ENCODE assay signal across 8 mouse cellular contexts in genomic region chr2:163599226-163599625, GRCm38 (mm10). TPM values are rescaled to one million over a fixed set of nuclear protein-coding genes. Genes with fewer than 3 reads are reported as not detected.
DNase-seq lines count a peak whose midpoint lies in the region; ATAC-seq and TF ChIP-seq lines count a peak whose summit lies in the region.

No protein-coding gene starts in this region.

- no peak overlapping the region for H3K9ac ChIP-seq in kidney, embryonic 16.5 days (replicated peaks; ENCODE audit: low read length)
- no peak overlapping the region for H3K9ac ChIP-seq in ES-Bruce4 (ENCODE audit: low read depth, poor library complexity, severe bottlenecking)
- H3K9ac ChIP-seq in midbrain, postnatal 0 days (replicated peaks; ENCODE audit: low read length, poor library complexity, severe bottlenecking): no peak overlapping the region

- H3K27ac ChIP-seq in kidney, adult 2 months (ENCODE audit: insufficient read depth, low read depth, low read length): no peak overlapping the region
- H3K27ac ChIP-seq in kidney, embryonic 16.5 days (ENCODE audit: low read length): no peak overlapping the region
- no peak overlapping the region for H3K27ac ChIP-seq in ES-Bruce4 (ENCODE audit: insufficient read depth, low read length)
- no peak overlapping the region for H3K27ac ChIP-seq in embryonic facial prominence, embryonic 10.5 days (replicated peaks)
- no peak overlapping the region for H3K27ac ChIP-seq in midbrain, postnatal 0 days (ENCODE audit: low read depth, low read length)

- H3K4me2 ChIP-seq in kidney, embryonic 16.5 days (replicated peaks; ENCODE audit: low read depth, low read length): no peak overlapping the region
- no peak overlapping the region for H3K4me2 ChIP-seq in midbrain, postnatal 0 days (ENCODE audit: low read depth, low read length, poor library complexity, severe bottlenecking)

- TF ChIP-seq CTCF in kidney, adult 2 months (conservative IDR thresholded peaks at IDR 0.05; ENCODE audit: insufficient read depth, insufficient read length, low read depth, low read length): peak; percentile 89
- TF ChIP-seq CTCF in ES-Bruce4 (IDR thresholded peaks at IDR 0.05; ENCODE audit: low read depth, low read length): peak; percentile 73
- peak; percentile 84 for TF ChIP-seq CTCF in midbrain, postnatal 0 days (IDR thresholded peaks at IDR 0.05)

- H3K36me3 ChIP-seq in kidney, adult 2 months (ENCODE audit: control insufficient read depth, insufficient read depth, low read length): no peaks in the 10 kb centered on the region
- no peaks in the 10 kb centered on the region for H3K36me3 ChIP-seq in kidney, embryonic 16.5 days (ENCODE audit: insufficient read depth, low read length)
- no peaks in the 10 kb centered on the region for H3K36me3 ChIP-seq in ES-Bruce4 (ENCODE audit: control insufficient read depth, insufficient read depth, low read length, poor library complexity, severe bottlenecking)
- H3K36me3 ChIP-seq in embryonic facial prominence, embryonic 10.5 days (replicated peaks): no peaks in the 10 kb centered on the region
- no peaks in the 10 kb centered on the region for H3K36me3 ChIP-seq in midbrain, postnatal 0 days (ENCODE audit: insufficient read depth, low read length)

- H3K9me3 ChIP-seq in kidney, embryonic 16.5 days (ENCODE audit: low read length): no peaks in the 10 kb centered on the region
- no peaks in the 10 kb centered on the region for H3K9me3 ChIP-seq in ES-Bruce4 (replicated peaks; ENCODE audit: control insufficient read depth, insufficient read depth, low read length, poor library complexity, severe bottlenecking)
- H3K9me3 ChIP-seq in embryonic facial prominence, embryonic 10.5 days: no peaks in the 10 kb centered on the region
- H3K9me3 ChIP-seq in midbrain, postnatal 0 days (ENCODE audit: low read length): no peaks in the 10 kb centered on the region

- DNase-seq in kidney, adult 2 months: peak; percentile 77
- DNase-seq in adrenal gland, postnatal 14 days: peak; percentile 81
- peak; percentile 75 for DNase-seq in embryonic facial prominence, embryonic 10.5 days (ENCODE audit: low spot score)
- peak; percentile 74 to 88 for DNase-seq in kidney, postnatal 36 days
- peak; percentile 60 for DNase-seq in midbrain, postnatal 0 days (ENCODE audit: low spot score)
- peak; percentile 61 to 73 for DNase-seq in thymus, postnatal 36 days

- H3K27me3 ChIP-seq in kidney, adult 2 months (replicated peaks; ENCODE audit: control insufficient read depth, insufficient read depth, low read length): no peaks in the 10 kb centered on the region
- H3K27me3 ChIP-seq in kidney, embryonic 16.5 days (ENCODE audit: insufficient read depth, low read length): no peaks in the 10 kb centered on the region
- no peaks in the 10 kb centered on the region for H3K27me3 ChIP-seq in ES-Bruce4 (ENCODE audit: control insufficient read depth, insufficient read depth, low read length, poor library complexity, severe bottlenecking)
- no peaks in the 10 kb centered on the region for H3K27me3 ChIP-seq in embryonic facial prominence, embryonic 10.5 days (replicated peaks; ENCODE audit: low read depth, poor library complexity, severe bottlenecking)
- H3K27me3 ChIP-seq in midbrain, postnatal 0 days (ENCODE audit: insufficient read depth, low read length): no peaks in the 10 kb centered on the region

- TF ChIP-seq EP300 in ES-Bruce4 (IDR thresholded peaks at IDR 0.05; ENCODE audit: insufficient read depth, low read depth, low read length): no peak

- no peak for TF ChIP-seq POLR2A in kidney, adult 2 months (IDR thresholded peaks at IDR 0.05; ENCODE audit: low read depth, low read length)
- TF ChIP-seq POLR2A in ES-Bruce4 (IDR thresholded peaks at IDR 0.05; ENCODE audit: insufficient read depth, low read length): no peak

- 3% methylated on average over 1 of the region's 1 CpGs for WGBS in kidney, adult 2 months
- 6% methylated on average over 1 of the region's 1 CpGs for WGBS in kidney, embryonic 16.5 days
- WGBS in embryonic facial prominence, embryonic 10.5 days: 0% methylated on average over 1 of the region's 1 CpGs
- WGBS in midbrain, postnatal 0 days: 3% methylated on average over 1 of the region's 1 CpGs

- no peak overlapping the region for H3K4me3 ChIP-seq in kidney, adult 2 months (ENCODE audit: insufficient read depth, low read depth, low read length)
- H3K4me3 ChIP-seq in kidney, embryonic 16.5 days (ENCODE audit: low read length): no peak overlapping the region
- H3K4me3 ChIP-seq in ES-Bruce4 (ENCODE audit: low read depth, low read length): no peak overlapping the region
- no peak overlapping the region for H3K4me3 ChIP-seq in embryonic facial prominence, embryonic 10.5 days
- no peak overlapping the region for H3K4me3 ChIP-seq in midbrain, postnatal 0 days (ENCODE audit: low read depth, low read length)

- no peak for ATAC-seq in kidney, embryonic 16.5 days (ENCODE audit: low FRiP score, low TSS enrichment)
- ATAC-seq in midbrain, postnatal 0 days (ENCODE audit: low FRiP score): no peak

- peaks cover 31% of the 10 kb centered on the region for H3K4me1 ChIP-seq in kidney, adult 2 months (ENCODE audit: control insufficient read depth, insufficient read depth, low read length)
- H3K4me1 ChIP-seq in kidney, embryonic 16.5 days (ENCODE audit: insufficient read depth, low read length): peaks cover 25% of the 10 kb centered on the region
- H3K4me1 ChIP-seq in ES-Bruce4 (ENCODE audit: control insufficient read depth, insufficient read depth, low read length): peaks cover 1% of the 10 kb centered on the region
- peaks cover 28% of the 10 kb centered on the region for H3K4me1 ChIP-seq in embryonic facial prominence, embryonic 10.5 days
- peaks cover 3% of the 10 kb centered on the region; the same call in 1 of the 2 replicates for H3K4me1 ChIP-seq in midbrain, postnatal 0 days (ENCODE audit: insufficient read depth, low read length)

RNA-seq across cellular contexts. Expression of gene Ttpal, which starts 2.9 kb away (rescaled TPM):
- 11.3 and 12.0 TPM in 2 replicates for polyA plus RNA-seq in kidney, adult 2 months (2012; rRNA removed)
- polyA plus RNA-seq in kidney, embryonic 16.5 days (2015; fragmentation: Nextera tagmentation; extraction: Ambion mirVana): 34.0 and 35.7 TPM in 2 replicates
- 9.4 and 11.9 TPM in 2 replicates for polyA plus RNA-seq in ES-Bruce4 (2011; ENCODE audit: insufficient read depth, insufficient read length, low read depth, missing spikeins)
- total RNA-seq in adrenal gland, postnatal 14 days (2021): 29.9 and 33.4 TPM in 2 replicates
- 31.3 and 33.4 TPM in 2 replicates for polyA plus RNA-seq in embryonic facial prominence, embryonic 10.5 days (2016; fragmentation: Nextera tagmentation; extraction: Ambion mirVana)
- 76.2 and 91.9 TPM in 2 replicates for total RNA-seq in midbrain, postnatal 0 days (2014; rRNA removed)
- 33.5 and 34.7 TPM in 2 replicates for polyA plus RNA-seq in midbrain, postnatal 0 days (2015; fragmentation: Nextera tagmentation; extraction: Ambion mirVana)

RNA-seq across cellular contexts. Expression of gene Serinc3, which starts 45.7 kb away (rescaled TPM):
- polyA plus RNA-seq in kidney, adult 2 months (2012; rRNA removed): 340 and 357 TPM in 2 replicates
- polyA plus RNA-seq in kidney, embryonic 16.5 days (2015; fragmentation: Nextera tagmentation; extraction: Ambion mirVana): 48.9 and 50.1 TPM in 2 replicates
- polyA plus RNA-seq in ES-Bruce4 (2011; ENCODE audit: insufficient read depth, insufficient read length, low read depth, missing spikeins): 130 and 146 TPM in 2 replicates
- 390 and 468 TPM in 2 replicates for total RNA-seq in adrenal gland, postnatal 14 days (2021)
- polyA plus RNA-seq in embryonic facial prominence, embryonic 10.5 days (2016; fragmentation: Nextera tagmentation; extraction: Ambion mirVana): 21.9 and 22.1 TPM in 2 replicates
- 96.1 and 101 TPM in 2 replicates for total RNA-seq in midbrain, postnatal 0 days (2014; rRNA removed)
- 35.9 and 36.9 TPM in 2 replicates for polyA plus RNA-seq in midbrain, postnatal 0 days (2015; fragmentation: Nextera tagmentation; extraction: Ambion mirVana)

RNA-seq across cellular contexts. Expression of gene Pkig, which starts 59.0 kb away (rescaled TPM):
- 100 and 107 TPM in 2 replicates for polyA plus RNA-seq in kidney, adult 2 months (2012; rRNA removed)
- polyA plus RNA-seq in kidney, embryonic 16.5 days (2015; fragmentation: Nextera tagmentation; extraction: Ambion mirVana): 180 and 187 TPM in 2 replicates
- 20.2 TPM in 2 replicates for polyA plus RNA-seq in ES-Bruce4 (2011; ENCODE audit: insufficient read depth, insufficient read length, low read depth, missing spikeins)
- 44.2 and 46.9 TPM in 2 replicates for total RNA-seq in adrenal gland, postnatal 14 days (2021)
- 189 and 194 TPM in 2 replicates for polyA plus RNA-seq in embryonic facial prominence, embryonic 10.5 days (2016; fragmentation: Nextera tagmentation; extraction: Ambion mirVana)
- 90.5 and 102 TPM in 2 replicates for total RNA-seq in midbrain, postnatal 0 days (2014; rRNA removed)
- polyA plus RNA-seq in midbrain, postnatal 0 days (2015; fragmentation: Nextera tagmentation; extraction: Ambion mirVana): 153 and 161 TPM in 2 replicates
